Mouse (Mus musculus) bone marrow macrophage, adult 2 months (primary cell): ENCODE results near the gene Nacc2. TPM values are rescaled to one million over a fixed set of nuclear protein-coding genes. Genes with fewer than 3 reads are reported as not detected.
A peak's percentile ranks its signal among the peaks of the same experiment; 100 is the strongest.

Experiments used
- H3K27ac ChIP-seq: 2 replicates; pipeline ENCODE4 v1.5.1; 2012; ENCODE audit warnings: low read depth, low read length; ENCODE audit not compliant: insufficient read depth
- H3K4me1 ChIP-seq: 2 replicates; pipeline ENCODE4 v1.6.1; 2012; ENCODE audit warnings: low read length; ENCODE audit not compliant: control insufficient read depth, insufficient read depth
- H3K4me3 ChIP-seq: 2 replicates; pipeline ENCODE4 v1.5.1; 2012; ENCODE audit warnings: mild to moderate bottlenecking, low read length, moderate library complexity; ENCODE audit not compliant: insufficient read depth
- CTCF ChIP-seq: IDR thresholded peaks from 2 replicates; pipeline ENCODE4 v1.5.1; 2012; ENCODE audit warnings: low read depth, mild to moderate bottlenecking, low read length, moderate library complexity
- POLR2A ChIP-seq: IDR thresholded peaks from 2 replicates; pipeline ENCODE4 v1.6.1; 2012; ENCODE audit warnings: mild to moderate bottlenecking, low read depth, low read length, borderline replicate concordance
- polyA plus RNA-seq: library from polyadenylated mRNA; stranded (reverse); fragments of >200 nt; gene quantifications from 2 replicates; pipeline ENCODE4 v1.2.4, GENCODE M21; 2012; ENCODE audit not compliant: missing spikeins, insufficient read depth, insufficient read length

Gene Nacc2
- polyA plus RNA-seq, 1 experiment, result 18.0 TPM

- no peak overlapping the region for H3K27ac ChIP-seq
- TF ChIP-seq CTCF (no peak), POLR2A (no peak)
- H3K4me1 ChIP-seq, result peaks cover 20% of the 10 kb centered on the region
- H3K4me3 ChIP-seq, result peak overlapping the region; percentile 91; the same call in 1 of the 2 replicates
Observed at GRCm38 (mm10) chr2:26019923-26020322, 103.1 kb downstream of the Nacc2 start.

GRCm38 (mm10) chr2:26017326-26017725, 105.7 kb downstream of the Nacc2 start:
- no peak overlapping the region for H3K4me3 ChIP-seq
- no peak overlapping the region for H3K27ac ChIP-seq
- peaks cover 20% of the 10 kb centered on the region for H3K4me1 ChIP-seq
- TF ChIP-seq CTCF (no peak), POLR2A (no peak)

GRCm38 (mm10) chr2:26013674-26014073, 109.3 kb downstream of the Nacc2 start:
- no peak overlapping the region for H3K4me3 ChIP-seq
- peaks cover 8% of the 10 kb centered on the region for H3K4me1 ChIP-seq
- TF ChIP-seq POLR2A (no peak), CTCF (no peak)
- H3K27ac ChIP-seq, result no peak overlapping the region

- no peak overlapping the region for H3K27ac ChIP-seq
- no peak for TF ChIP-seq POLR2A
- H3K4me3 ChIP-seq, result no peak overlapping the region
- H3K4me1 ChIP-seq, result no peaks in the 10 kb centered on the region
Observed at GRCm38 (mm10) chr2:26011420-26011819, 111.6 kb downstream of the Nacc2 start.

Other genes with a start within 250 kb of the Nacc2 start
- 11.3 and 12.0 TPM in 2 replicates for gene Camsap1, start 139.9 kb downstream of the Nacc2 start, polyA plus RNA-seq
- 42.9 and 45.5 TPM in 2 replicates for gene Ubac1, start 101.5 kb downstream of the Nacc2 start, polyA plus RNA-seq
- not detected in 2 replicates for gene Lhx3, start 85.1 kb upstream of the Nacc2 start, polyA plus RNA-seq
- 4.2 and 5.6 TPM in 2 replicates for gene Qsox2, start 114.3 kb upstream of the Nacc2 start, polyA plus RNA-seq
- not detected in 2 replicates for gene Ccdc187, start 171.3 kb upstream of the Nacc2 start, polyA plus RNA-seq
- 5.3 and 5.5 TPM in 2 replicates for gene Gpsm1, start 192.3 kb upstream of the Nacc2 start, polyA plus RNA-seq
- gene Dnlz, start 228.9 kb upstream of the Nacc2 start, polyA plus RNA-seq, result 11.9 and 12.5 TPM in 2 replicates
- gene Card9, start 237.7 kb upstream of the Nacc2 start, polyA plus RNA-seq, result 72.6 and 76.8 TPM in 2 replicates